Mouse (Mus musculus) liver, adult 2 months (tissue): ENCODE results near the gene Cacnb4.

ENCODE experiments used
- CTCF ChIP-seq: fragments of 200-500 bp; IDR thresholded peaks from 2 replicates; pipeline ENCODE4 v1.5.1; 2011; ENCODE audit warnings: low read depth, low read length, control low read depth
- POLR2A ChIP-seq: fragments of 200-500 bp; IDR thresholded peaks from 2 replicates; pipeline ENCODE4 v1.6.1; 2011; ENCODE audit warnings: low read length, control low read depth; ENCODE audit not compliant: insufficient read depth; ENCODE audit errors: extremely low read depth

DNA sequence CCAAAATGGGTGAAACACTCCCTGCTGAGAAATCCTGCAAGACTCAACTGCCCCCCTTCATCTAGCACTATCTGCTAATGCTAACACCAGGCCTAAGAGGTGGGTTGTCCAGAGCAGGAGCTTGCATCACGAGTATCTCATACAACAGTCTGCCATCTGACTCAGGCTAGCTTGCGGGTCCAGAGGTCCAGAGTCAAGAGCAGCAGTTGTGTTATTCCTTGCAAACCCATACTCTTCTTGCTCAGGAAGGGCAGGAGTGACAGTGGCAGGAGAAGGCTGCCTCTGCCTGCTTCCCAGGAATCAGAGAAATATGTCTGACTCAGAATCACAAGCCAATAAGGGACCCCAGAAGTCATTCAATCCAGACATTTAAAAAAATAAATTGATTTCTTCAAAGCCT, 116.4 kb downstream of the Cacnb4 start:
- TF ChIP-seq POLR2A: no peak
- TF ChIP-seq CTCF: no peak
